Mouse (Mus musculus) cortical plate, adult 2 months (tissue): ENCODE results near the gene Ptprc.

ENCODE experiments used
- CTCF ChIP-seq: fragments of 200-500 bp; IDR thresholded peaks from 2 replicates; pipeline ENCODE4 v1.5.1; 2011; ENCODE audit warnings: mild to moderate bottlenecking, control low read depth, low read length; ENCODE audit not compliant: insufficient read depth; ENCODE audit errors: extremely low read depth
- POLR2A ChIP-seq: fragments of 200-500 bp; IDR thresholded peaks from 2 replicates; pipeline ENCODE4 v1.6.1; 2011; ENCODE audit warnings: mild to moderate bottlenecking, low read length, control low read depth; ENCODE audit not compliant: insufficient read depth; ENCODE audit errors: extremely low read depth

GRCm38 (mm10) chr1:138209751-138210150, 34.2 kb upstream of the Ptprc start:
- no peak for TF ChIP-seq CTCF
- no peak for TF ChIP-seq POLR2A
